Mouse (Mus musculus): ENCODE measurements around the gene Amigo3. TPM values are rescaled to one million over a fixed set of nuclear protein-coding genes. Genes with fewer than 3 reads are reported as not detected.
"Not testable (repeated sequence)": the region's sequence is repeated elsewhere in the genome, so short reads cannot be mapped to it uniquely, and the experiment has no call there.

Gene Amigo3
- polyA plus RNA-seq (2012; rRNA removed): 2.3 and 3.2 TPM in 2 replicates

GRCm38 (mm10) chr9:108052885-108053664, at the start of gene Amigo3:
Gene Amigo3 (plus strand): TSS chr9:108053159.
- peaks cover 9% of the 10 kb centered on the region for H3K4me1 ChIP-seq (ENCODE audit: control insufficient read depth, insufficient read depth, low read length)
- whole genome bisulfite sequencing: 51% methylated on average over 20 of the region's 20 CpGs
- H3K4me3 ChIP-seq (replicated peaks; ENCODE audit: extremely low read depth, low read depth, low read length): no peak within 1 kb of the TSS
- peak; percentile 85 for TF ChIP-seq CTCF (IDR thresholded peaks at IDR 0.05; ENCODE audit: insufficient read depth, low read length)
- peak; percentile 38; the same call in 1 of the 2 replicates for TF ChIP-seq POLR2A (IDR thresholded peaks at IDR 0.05; ENCODE audit: borderline replicate concordance, extremely low read depth, low read depth, low read length)
- DNase-seq: peak; percentile 97

- TF ChIP-seq POLR2A (IDR thresholded peaks at IDR 0.05; ENCODE audit: borderline replicate concordance, extremely low read depth, low read depth, low read length): no peak
- no peak for TF ChIP-seq CTCF (IDR thresholded peaks at IDR 0.05; ENCODE audit: insufficient read depth, low read length)
- Histone ChIP-seq H3K4me3 (replicated peaks; ENCODE audit: extremely low read depth, low read depth, low read length) (peak overlapping the region; percentile 90), H3K4me1 (ENCODE audit: control insufficient read depth, insufficient read depth, low read length) (peaks cover 12% of the 10 kb centered on the region)
- 15% methylated on average over 8 of the region's 8 CpGs for WGBS
- DNase-seq: peak; percentile 34
Measured at GRCm38 (mm10) chr9:108003531-108003890, 49.4 kb upstream of the Amigo3 start.

DNA sequence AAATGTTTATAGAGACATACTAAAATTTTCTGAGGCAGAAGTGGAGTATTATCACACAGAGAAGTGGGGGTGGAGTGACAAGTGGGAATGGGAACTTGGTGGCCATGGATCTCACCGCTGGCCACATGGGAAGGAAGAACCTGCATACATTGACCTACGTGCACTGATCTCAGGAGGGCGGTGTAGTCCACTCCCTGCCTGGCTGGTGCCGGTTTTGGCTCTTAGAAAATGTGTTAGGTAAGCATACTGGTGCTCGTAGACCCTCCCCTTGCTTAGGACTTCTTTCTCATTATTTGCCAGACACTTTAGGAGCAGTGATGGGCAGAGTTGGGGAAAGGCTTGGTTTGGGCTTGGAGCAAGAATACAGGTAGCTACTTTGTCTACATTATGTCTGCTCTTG, 44.9 kb upstream of the Amigo3 start:
- peaks cover 8% of the 10 kb centered on the region for H3K4me1 ChIP-seq (ENCODE audit: control insufficient read depth, insufficient read depth, low read length)
- H3K4me3 ChIP-seq (replicated peaks; ENCODE audit: extremely low read depth, low read depth, low read length): no peak overlapping the region
- TF ChIP-seq POLR2A (IDR thresholded peaks at IDR 0.05; ENCODE audit: borderline replicate concordance, extremely low read depth, low read depth, low read length) (no peak), CTCF (IDR thresholded peaks at IDR 0.05; ENCODE audit: insufficient read depth, low read length) (no peak)
- no peak for DNase-seq
- WGBS: 63% methylated on average over 5 of the region's 5 CpGs

- Histone ChIP-seq H3K4me3 (replicated peaks; ENCODE audit: extremely low read depth, low read depth, low read length) (no peak overlapping the region), H3K4me1 (ENCODE audit: control insufficient read depth, insufficient read depth, low read length) (no peaks in the 10 kb centered on the region; the same call in none of the 2 replicates)
- no peak for DNase-seq
- TF ChIP-seq POLR2A (IDR thresholded peaks at IDR 0.05; ENCODE audit: borderline replicate concordance, extremely low read depth, low read depth, low read length): no peak
- no peak for TF ChIP-seq CTCF (IDR thresholded peaks at IDR 0.05; ENCODE audit: insufficient read depth, low read length)
Measured at GRCm38 (mm10) chr9:108010385-108010784, 42.6 kb upstream of the Amigo3 start.

GRCm38 (mm10) chr9:108013577-108013976, 39.4 kb upstream of the Amigo3 start:
- not testable (repeated sequence) for H3K4me1 ChIP-seq (ENCODE audit: control insufficient read depth, insufficient read depth, low read length); H3K4me3 ChIP-seq (replicated peaks; ENCODE audit: extremely low read depth, low read depth, low read length); DNase-seq
- 98% methylated on average over 2 of the region's 2 CpGs for WGBS

- WGBS: 68% methylated on average over 3 of the region's 3 CpGs
- Histone ChIP-seq H3K4me3 (replicated peaks; ENCODE audit: extremely low read depth, low read depth, low read length) (no peak overlapping the region), H3K4me1 (ENCODE audit: control insufficient read depth, insufficient read depth, low read length) (peaks cover 7% of the 10 kb centered on the region; the same call in 1 of the 2 replicates)
- TF ChIP-seq POLR2A (IDR thresholded peaks at IDR 0.05; ENCODE audit: borderline replicate concordance, extremely low read depth, low read depth, low read length) (no peak), CTCF (IDR thresholded peaks at IDR 0.05; ENCODE audit: insufficient read depth, low read length) (no peak)
- DNase-seq: no peak
Measured at GRCm38 (mm10) chr9:108017127-108017526, 35.8 kb upstream of the Amigo3 start.

GRCm38 (mm10) chr9:108020741-108021140, 32.2 kb upstream of the Amigo3 start:
- peaks cover 7% of the 10 kb centered on the region; the same call in 1 of the 2 replicates for H3K4me1 ChIP-seq (ENCODE audit: control insufficient read depth, insufficient read depth, low read length)
- DNase-seq: no peak
- WGBS: 69% methylated on average over 1 of the region's 1 CpGs
- no peak overlapping the region for H3K4me3 ChIP-seq (replicated peaks; ENCODE audit: extremely low read depth, low read depth, low read length)
- TF ChIP-seq CTCF (IDR thresholded peaks at IDR 0.05; ENCODE audit: insufficient read depth, low read length) (no peak), POLR2A (IDR thresholded peaks at IDR 0.05; ENCODE audit: borderline replicate concordance, extremely low read depth, low read depth, low read length) (no peak)

GRCm38 (mm10) chr9:108023216-108023615, 29.7 kb upstream of the Amigo3 start:
- no peak for DNase-seq
- H3K4me3 ChIP-seq (replicated peaks; ENCODE audit: extremely low read depth, low read depth, low read length): no peak overlapping the region
- H3K4me1 ChIP-seq (ENCODE audit: control insufficient read depth, insufficient read depth, low read length): peaks cover 7% of the 10 kb centered on the region; the same call in 1 of the 2 replicates
- TF ChIP-seq CTCF (IDR thresholded peaks at IDR 0.05; ENCODE audit: insufficient read depth, low read length) (no peak), POLR2A (IDR thresholded peaks at IDR 0.05; ENCODE audit: borderline replicate concordance, extremely low read depth, low read depth, low read length) (no peak)
- 83% methylated on average over 3 of the region's 3 CpGs for WGBS

- no peak for DNase-seq
- Histone ChIP-seq H3K4me1 (ENCODE audit: control insufficient read depth, insufficient read depth, low read length) (no peaks in the 10 kb centered on the region), H3K4me3 (replicated peaks; ENCODE audit: extremely low read depth, low read depth, low read length) (no peak overlapping the region)
- whole genome bisulfite sequencing: 82% methylated on average over 3 of the region's 3 CpGs
- TF ChIP-seq CTCF (IDR thresholded peaks at IDR 0.05; ENCODE audit: insufficient read depth, low read length) (no peak), POLR2A (IDR thresholded peaks at IDR 0.05; ENCODE audit: borderline replicate concordance, extremely low read depth, low read depth, low read length) (no peak)
Measured at GRCm38 (mm10) chr9:108026584-108026983, 26.4 kb upstream of the Amigo3 start.

GRCm38 (mm10) chr9:108027867-108028266, 25.1 kb upstream of the Amigo3 start:
- over 99% methylated on average over 3 of the region's 3 CpGs for WGBS

More at GRCm38 (mm10) chr9:108027867-108028266, 25.1 kb upstream of the Amigo3 start:
- TF ChIP-seq POLR2A (IDR thresholded peaks at IDR 0.05; ENCODE audit: borderline replicate concordance, extremely low read depth, low read depth, low read length) (no peak), CTCF (IDR thresholded peaks at IDR 0.05; ENCODE audit: insufficient read depth, low read length) (no peak)
- Histone ChIP-seq H3K4me1 (ENCODE audit: control insufficient read depth, insufficient read depth, low read length) (no peaks in the 10 kb centered on the region), H3K4me3 (replicated peaks; ENCODE audit: extremely low read depth, low read depth, low read length) (no peak overlapping the region)
- DNase-seq: no peak
